Mouse (Mus musculus) neural tube, embryonic 15.5 days (tissue): ENCODE measurements around the gene Gm7682. TPM values are rescaled to one million over a fixed set of nuclear protein-coding genes. Genes with fewer than 3 reads are reported as not detected.
"Not testable (repeated sequence)": the region's sequence is repeated elsewhere in the genome, so short reads cannot be mapped to it uniquely, and the experiment has no call there.

Source experiments
- ATAC-seq: fragments of 200-750 bp; cut with Nextera tagmentation; 2 replicates; pipeline ENCODE4 v1.8.0; 2017; ENCODE audit warnings: mild to moderate bottlenecking, moderate TSS enrichment, moderate library complexity; ENCODE audit not compliant: low FRiP score
- H3K27ac ChIP-seq: fragments of 300-500 bp; sonication (generic); replicated peaks from 2 replicates; pipeline ENCODE4 v1.5.1; 2015; ENCODE audit warnings: mild to moderate bottlenecking, inconsistent platforms
- H3K27me3 ChIP-seq: fragments of 300-500 bp; sonication (generic); replicated peaks from 2 replicates; pipeline ENCODE4 v1.6.1; 2015; ENCODE audit warnings: inconsistent platforms
- H3K36me3 ChIP-seq: fragments of 300-500 bp; sonication (generic); 2 replicates; pipeline ENCODE4 v1.6.1; 2015; ENCODE audit warnings: inconsistent platforms
- H3K4me1 ChIP-seq: fragments of 300-500 bp; sonication (generic); 2 replicates; pipeline ENCODE4 v1.6.1; 2015; ENCODE audit warnings: inconsistent platforms
- H3K4me2 ChIP-seq: fragments of 300-500 bp; sonication (generic); 2 replicates; pipeline ENCODE4 v1.6.1; 2015; ENCODE audit warnings: inconsistent platforms, mild to moderate bottlenecking, moderate library complexity
- H3K4me3 ChIP-seq: fragments of 300-500 bp; sonication (generic); replicated peaks from 2 replicates; pipeline ENCODE4 v1.5.1; 2015; ENCODE audit warnings: mild to moderate bottlenecking, inconsistent platforms
- H3K9ac ChIP-seq: fragments of 300-500 bp; sonication (generic); replicated peaks from 2 replicates; pipeline ENCODE4 v1.6.1; 2015; ENCODE audit warnings: mild to moderate bottlenecking, inconsistent platforms
- H3K9me3 ChIP-seq: fragments of 300-500 bp; sonication (generic); replicated peaks from 2 replicates; pipeline ENCODE4 v1.6.1; 2016; ENCODE audit warnings: inconsistent platforms
- whole genome bisulfite sequencing: fragments of 180-500 bp; shearing (Covaris S2); methylation state at CpG from one replicate; pipeline ENCODE4 v1.1.7; 2015; ENCODE audit warnings: mixed read lengths; 5-methylcytosine and 5-hydroxymethylcytosine counted together
- polyA plus RNA-seq: library from polyadenylated mRNA; unstranded; fragments of >200 nt; fragmentation: Nextera tagmentation; extraction: Ambion mirVana; gene quantifications from 2 replicates; pipeline ENCODE4 v1.2.1, GENCODE M21; 2015

Gm7682 gene
- polyA plus RNA-seq = not detected in 2 replicates

- ATAC-seq, H3K4me1 ChIP-seq, H3K27me3 ChIP-seq, H3K27ac ChIP-seq, H3K36me3 ChIP-seq, H3K4me3 ChIP-seq, H3K9me3 ChIP-seq, H3K9ac ChIP-seq, H3K4me2 ChIP-seq: not testable (repeated sequence)
- WGBS = no CpG with 5 or more reads among the region's 3 CpGs
Observed at GRCm38 (mm10) chr5:94445484-94445883, at the start of gene Gm7682. TSS of gene Gm7682 (plus strand) at chr5:94445784.

Other genes starting within 250 kb of the Gm7682 start
- gene Gm3106, start 227.8 kb upstream of the Gm7682 start, polyA plus RNA-seq = not detected in 2 replicates
- gene A430089I19Rik, start 139.0 kb upstream of the Gm7682 start, polyA plus RNA-seq = not detected in 2 replicates
- not detected in 2 replicates for gene Gm6502, start 131.3 kb upstream of the Gm7682 start, polyA plus RNA-seq
- not detected in 2 replicates for gene AA792892, start 106.0 kb upstream of the Gm7682 start, polyA plus RNA-seq
- not detected in 2 replicates for gene Gm3139, start 80.5 kb downstream of the Gm7682 start, polyA plus RNA-seq
- gene Gm3147, start 170.6 kb downstream of the Gm7682 start, polyA plus RNA-seq = not detected in 2 replicates
- gene Gm6509, start 178.2 kb downstream of the Gm7682 start, polyA plus RNA-seq = not detected in 2 replicates
- gene Gm6205, start 202.6 kb downstream of the Gm7682 start, polyA plus RNA-seq = not detected in 2 replicates